Mouse (Mus musculus): ENCODE results near the gene Eml4. TPM values are rescaled to one million over a fixed set of nuclear protein-coding genes. Genes with fewer than 3 reads are reported as not detected.

The Eml4 gene
- polyA plus RNA-seq, 1 experiment, result 16.8 TPM

DNA sequence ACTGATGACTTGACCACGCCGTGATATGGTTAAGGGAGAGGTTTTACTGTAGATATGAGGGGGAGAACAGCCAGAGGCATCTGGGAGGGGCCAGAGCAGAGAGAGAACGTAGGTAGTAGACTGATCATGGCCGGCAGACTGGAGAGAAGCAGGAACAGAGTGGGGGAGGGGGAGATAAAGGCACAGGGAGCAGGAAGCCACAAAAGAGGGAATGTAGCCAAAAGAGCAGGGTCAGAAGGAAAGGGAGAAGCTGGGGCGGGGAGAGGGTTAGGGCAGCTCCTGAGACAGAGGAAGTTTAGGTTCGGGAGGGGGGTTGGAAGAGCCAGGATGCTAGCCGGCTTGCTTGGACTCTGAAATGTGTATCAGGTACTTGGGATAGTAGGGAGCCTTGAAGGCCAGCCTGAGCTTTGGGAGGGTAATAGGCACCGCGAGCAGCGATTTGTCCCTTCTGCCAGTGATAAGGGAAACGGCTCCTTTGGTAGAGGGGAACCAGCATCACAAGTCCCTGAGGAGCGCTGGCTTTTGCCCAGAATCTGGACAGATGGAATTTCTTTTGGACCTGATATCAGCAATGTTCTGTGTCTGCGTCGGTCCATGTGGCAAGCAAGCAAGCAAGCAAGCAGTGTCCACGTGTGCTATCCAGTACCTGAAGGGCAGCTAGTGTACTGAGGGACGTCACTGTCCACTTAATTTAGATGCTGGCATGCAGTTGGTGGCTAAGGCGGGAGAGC, 177.1 kb downstream of the Eml4 start:
- no peak for DNase-seq (ENCODE audit: low read depth, low spot score)
- 37% methylated on average over 17 of the region's 17 CpGs for WGBS

Other genes starting within 250 kb of the Eml4 start
- gene Pkdcc, start 135.6 kb upstream of the Eml4 start, polyA plus RNA-seq (2012; rRNA removed), result 61.0 and 69.8 TPM in 2 replicates
- 142 and 155 TPM in 2 replicates for gene Cox7a2l, start 166.4 kb downstream of the Eml4 start, polyA plus RNA-seq (2012; rRNA removed)